Mouse (Mus musculus) megakaryocyte, embryonic 14.5 days (primary cell): ENCODE results near the gene Trip12. TPM values are rescaled to one million over a fixed set of nuclear protein-coding genes. Genes with fewer than 3 reads are reported as not detected.

Source experiments
- H3K27me3 ChIP-seq: replicated peaks from 2 replicates; pipeline ENCODE3; 2012; ENCODE audit warnings: inconsistent platforms
- H3K36me3 ChIP-seq: replicated peaks from 2 replicates; pipeline ENCODE3; 2012; ENCODE audit warnings: low read length, inconsistent platforms, mixed read lengths
- H3K4me1 ChIP-seq: 2 replicates; pipeline ENCODE4 v1.6.1; 2012; ENCODE audit warnings: inconsistent platforms
- H3K4me3 ChIP-seq: replicated peaks from 2 replicates; pipeline ENCODE3; 2012; ENCODE audit warnings: moderate library complexity, mild to moderate bottlenecking, inconsistent platforms
- H3K9me3 ChIP-seq: 2 replicates; pipeline ENCODE4 v1.6.1; 2012; ENCODE audit warnings: inconsistent platforms
- FLI1 ChIP-seq: IDR thresholded peaks from 2 replicates; pipeline ENCODE4 v1.6.1; 2012; ENCODE audit warnings: low read length, inconsistent platforms, mixed read lengths
- GATA1 ChIP-seq: IDR thresholded peaks from 3 replicates; pipeline ENCODE4 v1.6.1; 2012; ENCODE audit warnings: mixed read lengths, low read length, inconsistent platforms, borderline replicate concordance
- polyA plus RNA-seq: library from polyadenylated mRNA; stranded (reverse); fragments of >175 nt; gene quantifications from 2 replicates; pipeline ENCODE4 v1.2.3, GENCODE M21; 2012; ENCODE audit warnings: low replicate concordance; ENCODE audit not compliant: insufficient read depth

The Trip12 gene
- polyA plus RNA-seq: 4.3 and 25.7 TPM in 2 replicates

- TF ChIP-seq GATA1 (no peak), FLI1 (no peak)
- Histone ChIP-seq H3K27me3 (no peaks in the 10 kb centered on the region), H3K9me3 (no peaks in the 10 kb centered on the region), H3K36me3 (peaks cover 7% of the 10 kb centered on the region), H3K4me3 (peak within 1 kb of the TSS; percentile 98), H3K4me1 (peaks cover 18% of the 10 kb centered on the region; the same call in 1 of the 2 replicates)
Observed at GRCm38 (mm10) chr1:84840018-84840664, at the start of gene Trip12. Gene Trip12, minus strand, starts transcription at chr1:84840516.

GRCm38 (mm10) chr1:84890005-84890393 lies 49.7 kb upstream of the Trip12 start:
- H3K27me3 ChIP-seq: no peaks in the 10 kb centered on the region
- H3K9me3 ChIP-seq: peaks cover 28% of the 10 kb centered on the region
- TF ChIP-seq FLI1 (no peak), GATA1 (no peak)
- H3K4me1 ChIP-seq: no peaks in the 10 kb centered on the region
- no peaks in the 10 kb centered on the region for H3K36me3 ChIP-seq
- no peak overlapping the region for H3K4me3 ChIP-seq

- Histone ChIP-seq H3K36me3 (no peaks in the 10 kb centered on the region), H3K4me3 (no peak overlapping the region), H3K9me3 (peaks cover 22% of the 10 kb centered on the region), H3K27me3 (no peaks in the 10 kb centered on the region), H3K4me1 (no peaks in the 10 kb centered on the region)
- TF ChIP-seq GATA1: no peak
- no peak for TF ChIP-seq FLI1
Observed at GRCm38 (mm10) chr1:84889330-84890004, 49.2 kb upstream of the Trip12 start.

- no peak for TF ChIP-seq FLI1
- no peak for TF ChIP-seq GATA1
- Histone ChIP-seq H3K36me3 (no peaks in the 10 kb centered on the region), H3K4me1 (no peaks in the 10 kb centered on the region), H3K9me3 (peaks cover 12% of the 10 kb centered on the region), H3K27me3 (no peaks in the 10 kb centered on the region), H3K4me3 (no peak overlapping the region)
Observed at GRCm38 (mm10) chr1:84885921-84886320, 45.6 kb upstream of the Trip12 start.

GRCm38 (mm10) chr1:84885174-84885573 lies 44.9 kb upstream of the Trip12 start:
- Histone ChIP-seq H3K36me3 (no peaks in the 10 kb centered on the region), H3K4me1 (no peaks in the 10 kb centered on the region), H3K9me3 (peaks cover 10% of the 10 kb centered on the region), H3K27me3 (no peaks in the 10 kb centered on the region), H3K4me3 (no peak overlapping the region)
- TF ChIP-seq FLI1 (no peak), GATA1 (no peak)

GRCm38 (mm10) chr1:84883889-84884288 lies 43.6 kb upstream of the Trip12 start:
- H3K36me3 ChIP-seq: no peaks in the 10 kb centered on the region
- TF ChIP-seq FLI1: no peak
- no peak for TF ChIP-seq GATA1
- no peaks in the 10 kb centered on the region for H3K27me3 ChIP-seq
- H3K4me1 ChIP-seq: no peaks in the 10 kb centered on the region
- H3K4me3 ChIP-seq: no peak overlapping the region
- H3K9me3 ChIP-seq: peaks cover 14% of the 10 kb centered on the region

GRCm38 (mm10) chr1:84882937-84883336 lies 42.6 kb upstream of the Trip12 start:
- TF ChIP-seq GATA1 (no peak), FLI1 (no peak)

GRCm38 (mm10) chr1:84882066-84882532 lies 41.8 kb upstream of the Trip12 start:
- Histone ChIP-seq H3K4me3 (no peak overlapping the region), H3K36me3 (no peaks in the 10 kb centered on the region), H3K27me3 (no peaks in the 10 kb centered on the region), H3K4me1 (no peaks in the 10 kb centered on the region), H3K9me3 (peaks cover 14% of the 10 kb centered on the region)
- no peak for TF ChIP-seq FLI1
- TF ChIP-seq GATA1: no peak

More at GRCm38 (mm10) chr1:84882937-84883336, 42.6 kb upstream of the Trip12 start:
- Histone ChIP-seq H3K9me3 (peaks cover 14% of the 10 kb centered on the region), H3K36me3 (no peaks in the 10 kb centered on the region), H3K27me3 (no peaks in the 10 kb centered on the region), H3K4me1 (no peaks in the 10 kb centered on the region), H3K4me3 (no peak overlapping the region)

GRCm38 (mm10) chr1:84881248-84882065 lies 41.1 kb upstream of the Trip12 start:
- H3K4me1 ChIP-seq: no peaks in the 10 kb centered on the region
- TF ChIP-seq GATA1: no peak
- TF ChIP-seq FLI1: no peak

More at GRCm38 (mm10) chr1:84881248-84882065, 41.1 kb upstream of the Trip12 start:
- Histone ChIP-seq H3K27me3 (no peaks in the 10 kb centered on the region), H3K9me3 (peaks cover 14% of the 10 kb centered on the region), H3K4me3 (no peak overlapping the region), H3K36me3 (no peaks in the 10 kb centered on the region)
